Mouse (Mus musculus): ENCODE data around the gene Mlx.

Mlx gene

DNA sequence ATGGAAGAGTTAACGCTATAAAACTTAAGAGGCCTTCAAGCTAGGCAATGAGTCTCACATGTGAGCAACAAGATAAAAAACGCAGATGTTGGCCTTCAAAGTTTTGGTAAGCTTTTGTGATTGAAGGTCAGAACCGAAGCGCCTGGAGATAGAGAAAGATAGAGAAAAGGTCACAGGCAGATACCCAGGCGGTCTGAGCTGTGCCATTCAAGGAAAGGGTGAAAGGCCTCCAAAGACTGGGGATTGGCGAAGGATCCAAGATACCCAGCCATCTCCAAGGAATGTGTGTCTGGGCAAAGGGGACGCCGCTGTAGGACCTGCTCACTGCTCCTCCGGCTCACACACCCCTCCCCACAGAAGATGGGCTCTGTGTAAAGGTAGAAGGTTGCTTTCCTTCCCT is 22.1 kb upstream of the Mlx start:
- no peak for DNase-seq (ENCODE audit: low spot score)

DNA sequence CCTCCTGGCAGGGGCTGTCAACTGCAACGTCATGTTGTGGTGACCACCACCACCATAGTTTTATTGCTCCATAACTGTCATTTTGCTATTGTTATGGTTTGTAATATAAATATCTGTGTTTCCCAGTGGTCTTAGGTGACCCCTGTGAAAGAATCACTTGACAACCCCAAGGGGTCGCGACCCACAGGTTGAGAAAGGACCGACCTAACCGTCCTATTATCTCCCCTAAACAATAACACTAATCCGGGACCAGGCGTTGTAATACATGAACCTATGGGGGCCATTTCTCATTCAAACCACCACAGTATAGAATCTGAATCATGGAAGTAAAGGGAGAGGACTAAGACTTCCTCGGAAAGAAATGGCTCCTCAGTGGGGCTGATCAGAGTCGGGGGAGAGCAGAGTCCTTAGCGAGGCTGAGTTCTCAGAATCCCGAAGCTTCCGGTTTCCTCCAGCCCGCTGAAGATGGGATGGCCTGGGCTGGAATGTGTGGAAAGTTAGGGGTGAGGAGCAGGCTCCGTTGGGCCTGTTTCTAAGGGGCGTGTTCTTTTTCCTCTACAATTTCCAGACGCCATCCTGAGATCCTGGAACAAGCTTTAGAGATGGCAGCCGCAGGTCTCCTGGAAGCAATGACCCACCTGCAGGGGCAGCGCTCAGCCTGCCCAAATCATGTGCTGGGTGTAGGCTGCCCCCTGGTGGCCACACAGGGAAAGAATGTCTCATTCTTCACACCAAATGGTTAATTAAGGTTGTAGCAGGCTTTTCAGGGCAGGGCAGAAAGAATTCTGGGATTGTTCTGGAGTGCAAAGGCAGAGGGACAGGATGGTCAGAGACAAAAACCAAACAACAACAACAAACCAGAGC is 20.3 kb upstream of the Mlx start:
- DNase-seq (ENCODE audit: low spot score), result peak; percentile 77

DNA sequence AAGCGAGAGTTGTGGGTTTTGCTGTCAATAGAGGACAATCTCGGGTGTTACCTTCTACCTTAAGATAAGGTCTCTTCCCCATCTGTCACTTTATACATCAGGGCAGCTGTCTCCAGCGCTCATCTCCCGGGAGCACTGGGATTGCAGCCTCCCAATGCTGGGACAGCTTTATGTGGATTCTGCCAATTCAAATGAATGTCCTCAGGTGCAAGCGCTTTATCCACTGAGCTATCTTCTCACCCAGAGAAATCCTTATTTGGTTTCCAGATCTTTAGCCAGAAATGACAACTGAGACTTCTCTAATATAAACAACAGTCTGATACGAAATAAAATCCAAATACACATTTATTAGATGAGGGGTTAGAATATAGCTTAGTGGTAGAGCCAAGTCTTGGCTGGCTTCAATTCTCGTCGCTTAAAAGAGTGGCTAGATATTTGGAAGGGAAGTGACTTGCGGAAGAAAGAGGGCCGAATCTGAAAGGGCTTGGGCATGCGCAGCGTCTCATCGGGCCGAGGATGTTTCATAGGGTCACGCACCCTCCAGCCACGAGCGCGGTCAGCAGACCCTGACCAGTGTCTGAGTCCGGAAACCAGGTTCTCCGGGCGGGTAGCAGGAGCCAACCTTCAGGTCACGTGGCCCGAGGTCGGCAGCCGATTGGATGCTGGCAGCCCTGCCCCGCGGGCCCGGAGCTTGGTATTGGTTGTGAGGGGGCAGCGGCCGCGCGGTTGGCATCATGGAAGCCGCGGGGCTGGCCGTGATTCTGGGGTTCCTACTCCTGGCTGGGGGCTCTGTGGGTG is 17.5 kb upstream of the Mlx start, which contains the start of gene Naglu:
TSS of gene Naglu (plus strand) at position 622 of the 798 bp plus-strand sequence.
- DNase-seq (ENCODE audit: low spot score), result peak; percentile 88

DNA sequence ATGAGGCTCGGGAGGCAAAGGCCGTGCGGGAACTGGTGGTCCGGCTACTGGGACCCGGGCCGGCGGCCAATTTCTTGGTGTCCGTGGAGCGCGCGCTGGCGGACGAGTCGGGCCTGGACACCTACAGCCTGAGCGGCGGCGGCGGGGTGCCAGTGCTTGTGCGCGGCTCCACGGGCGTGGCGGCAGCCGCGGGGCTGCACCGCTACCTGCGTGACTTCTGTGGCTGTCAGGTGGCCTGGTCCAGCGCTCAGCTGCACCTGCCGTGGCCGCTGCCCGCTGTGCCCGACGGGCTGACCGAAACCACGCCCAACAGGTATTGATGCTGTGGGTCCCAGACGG is 16.9 kb upstream of the Mlx start:
- no peak for DNase-seq (ENCODE audit: low spot score)

DNA sequence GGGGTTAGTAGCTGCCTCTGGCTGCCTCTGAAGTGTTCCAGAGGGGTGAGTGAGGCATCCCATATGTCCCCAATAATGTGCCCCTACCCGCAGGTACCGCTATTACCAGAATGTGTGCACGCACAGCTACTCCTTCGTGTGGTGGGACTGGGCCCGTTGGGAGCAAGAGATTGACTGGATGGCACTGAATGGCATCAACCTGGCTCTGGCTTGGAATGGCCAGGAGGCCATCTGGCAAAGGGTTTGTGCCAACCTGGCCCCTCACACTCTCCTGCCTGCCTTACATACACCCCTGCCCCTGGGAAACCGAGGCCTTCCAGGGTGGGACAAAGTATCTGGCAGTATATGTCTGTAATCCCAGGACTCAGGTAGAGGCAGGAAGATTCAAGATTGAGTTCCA is 16.1 kb upstream of the Mlx start:
- no peak for DNase-seq (ENCODE audit: low spot score)

DNA sequence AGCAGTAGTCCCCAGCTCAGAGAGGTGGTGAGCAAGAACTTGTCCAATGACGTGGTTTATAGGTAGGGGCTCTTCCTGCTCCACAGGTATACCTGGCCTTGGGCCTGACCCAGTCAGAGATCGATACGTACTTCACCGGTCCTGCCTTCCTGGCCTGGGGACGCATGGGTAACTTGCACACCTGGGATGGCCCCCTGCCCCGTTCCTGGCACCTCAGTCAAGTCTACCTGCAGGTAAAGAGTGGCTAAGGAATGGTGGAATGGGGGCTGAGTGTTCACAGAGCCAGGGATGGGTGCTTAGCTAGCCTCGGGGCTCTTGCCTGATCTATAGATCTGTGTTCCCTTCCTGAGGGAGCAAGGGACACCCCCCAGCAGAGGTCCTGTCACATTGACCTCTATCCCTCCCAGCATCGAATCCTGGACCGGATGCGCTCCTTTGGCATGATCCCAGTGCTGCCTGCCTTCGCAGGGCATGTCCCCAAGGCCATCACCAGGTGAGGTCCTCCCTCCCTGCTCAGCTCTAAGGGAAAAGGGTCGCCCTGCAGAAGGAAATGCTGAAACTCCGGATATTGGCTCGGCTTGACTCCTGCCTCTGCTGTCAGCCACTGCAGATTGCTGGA is 15.2 kb upstream of the Mlx start:
- DNase-seq (ENCODE audit: low spot score), result no peak

DNA sequence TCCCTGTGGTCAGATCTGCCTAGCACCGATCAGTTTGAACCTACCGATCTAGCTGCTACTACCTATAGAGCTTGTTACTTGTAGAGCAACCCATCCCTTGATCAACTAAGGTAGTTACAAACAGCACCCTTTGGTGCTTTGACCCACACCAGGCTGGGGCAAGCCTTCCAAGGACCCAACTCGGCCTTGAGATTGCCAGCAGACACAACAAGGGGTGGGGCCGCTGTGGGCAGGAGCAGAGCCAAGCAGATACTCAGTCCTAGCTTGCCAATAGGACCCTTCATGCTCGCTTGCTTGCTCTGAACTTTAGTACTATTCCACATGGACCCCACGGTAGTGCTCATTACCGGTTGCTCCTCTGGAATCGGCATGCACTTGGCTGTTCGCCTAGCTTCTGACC is 9.0 kb upstream of the Mlx start, which contains the start of gene Hsd17b1:
TSS of gene Hsd17b1 (plus strand) at position 291 of the 400 bp plus-strand sequence.
- no peak for DNase-seq (ENCODE audit: low spot score)

DNA sequence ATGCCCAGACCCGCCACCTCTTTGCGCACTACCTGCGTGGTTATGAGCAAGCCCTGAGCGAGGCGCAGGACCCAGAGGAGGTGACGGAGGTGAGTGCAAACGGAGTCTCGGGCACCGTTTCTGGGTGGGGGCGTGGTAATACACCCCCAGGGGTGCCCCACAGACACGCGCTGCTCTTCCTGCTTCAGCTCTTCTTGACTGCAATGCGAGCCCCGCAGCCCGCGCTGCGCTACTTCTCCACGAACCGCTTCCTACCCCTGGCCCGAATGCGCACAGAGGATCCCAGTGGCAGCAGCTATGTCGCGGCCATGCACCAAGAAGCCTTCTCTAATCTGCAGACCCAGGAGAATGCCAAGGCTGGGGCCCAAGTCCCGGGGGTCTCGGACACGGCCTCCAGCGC is 7.3 kb upstream of the Mlx start:
- DNase-seq (ENCODE audit: low spot score), result peak; percentile 44

DNA sequence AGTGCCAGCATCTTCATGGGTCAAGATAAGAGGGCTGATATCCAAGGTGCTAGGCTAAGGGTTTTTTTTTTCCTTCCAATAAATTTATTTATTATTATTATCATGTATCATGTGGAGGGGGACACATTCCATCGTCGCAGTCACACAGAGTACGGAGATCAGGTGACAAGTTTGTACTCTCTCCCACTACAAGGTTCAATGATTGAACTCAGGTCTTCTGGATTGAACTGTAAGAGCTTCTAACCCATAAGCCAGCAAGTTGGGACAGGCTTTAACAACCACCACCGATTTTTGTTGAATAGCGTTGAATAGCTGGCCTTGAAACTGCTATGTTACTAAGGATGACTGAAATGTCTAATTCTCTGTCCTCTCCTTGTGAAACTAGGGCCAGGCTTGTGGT is 6.7 kb upstream of the Mlx start:
- no peak for DNase-seq (ENCODE audit: low spot score)

DNA sequence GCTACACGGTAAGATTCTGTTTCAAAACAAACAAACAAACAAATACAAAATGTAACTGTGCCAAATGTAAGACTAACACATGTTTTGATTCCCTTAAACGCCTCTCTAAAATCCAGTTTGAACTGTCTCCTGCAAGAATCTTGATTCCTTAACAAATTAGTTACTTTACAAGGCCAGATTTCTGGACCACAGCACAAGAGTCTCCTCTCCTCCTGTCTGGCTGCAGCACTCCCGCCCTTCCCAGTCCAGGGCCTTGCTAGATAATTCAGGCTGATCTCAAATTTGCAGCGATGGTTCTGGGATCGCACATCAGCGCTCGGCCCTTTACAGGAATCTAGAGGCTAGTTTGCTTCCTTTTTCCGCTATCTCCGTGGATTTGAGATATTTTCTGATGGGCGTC is 5.4 kb upstream of the Mlx start:
- DNase-seq (ENCODE audit: low spot score), result no peak

DNA sequence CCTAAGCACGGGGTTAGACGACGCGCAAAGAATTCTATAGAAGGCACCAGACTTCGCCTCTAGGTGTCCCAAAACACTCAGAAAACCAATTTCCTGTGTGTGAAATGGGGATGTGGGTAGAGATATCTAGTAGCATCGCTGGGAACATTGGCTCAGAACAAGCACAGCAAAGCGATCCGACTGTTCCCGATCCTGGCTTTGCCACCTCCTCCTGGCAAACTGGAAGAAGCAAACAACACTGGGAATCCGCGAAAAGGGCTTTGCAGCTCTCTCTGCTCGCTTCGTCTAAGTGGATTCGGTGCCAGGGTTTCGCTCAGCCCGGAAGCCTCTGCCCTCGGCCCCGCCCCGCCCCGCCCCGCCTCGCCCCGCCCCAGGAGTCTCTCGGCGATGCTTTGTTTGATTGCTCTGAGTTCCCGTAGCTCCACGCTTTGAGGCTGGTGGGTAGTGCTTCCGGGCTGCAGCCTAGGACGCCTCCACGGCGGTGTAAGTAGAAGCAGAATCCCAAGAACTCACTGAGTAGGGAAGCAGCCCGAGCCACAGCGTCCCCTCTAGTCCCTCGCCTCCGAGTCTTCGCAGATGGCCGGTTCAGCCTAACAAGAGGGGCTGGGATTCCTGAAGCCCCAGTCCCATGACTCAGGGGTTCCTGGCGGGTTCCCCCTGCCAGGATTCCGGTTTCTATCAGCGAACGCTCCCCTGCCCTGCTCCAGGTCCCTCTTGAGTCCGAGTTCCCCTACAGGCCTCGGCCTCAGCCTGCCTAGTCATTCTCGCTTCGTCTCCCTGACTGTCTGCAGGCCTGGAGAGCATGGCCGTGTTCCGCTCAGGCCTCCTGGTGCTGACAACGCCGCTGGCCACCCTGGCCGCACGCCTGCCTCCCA is 4.6 kb upstream of the Mlx start, which contains the start of gene Coasy:
TSS of gene Coasy (plus strand) at position 358 of the 875 bp plus-strand sequence.
- peak; percentile 83 for DNase-seq (ENCODE audit: low spot score)

DNA sequence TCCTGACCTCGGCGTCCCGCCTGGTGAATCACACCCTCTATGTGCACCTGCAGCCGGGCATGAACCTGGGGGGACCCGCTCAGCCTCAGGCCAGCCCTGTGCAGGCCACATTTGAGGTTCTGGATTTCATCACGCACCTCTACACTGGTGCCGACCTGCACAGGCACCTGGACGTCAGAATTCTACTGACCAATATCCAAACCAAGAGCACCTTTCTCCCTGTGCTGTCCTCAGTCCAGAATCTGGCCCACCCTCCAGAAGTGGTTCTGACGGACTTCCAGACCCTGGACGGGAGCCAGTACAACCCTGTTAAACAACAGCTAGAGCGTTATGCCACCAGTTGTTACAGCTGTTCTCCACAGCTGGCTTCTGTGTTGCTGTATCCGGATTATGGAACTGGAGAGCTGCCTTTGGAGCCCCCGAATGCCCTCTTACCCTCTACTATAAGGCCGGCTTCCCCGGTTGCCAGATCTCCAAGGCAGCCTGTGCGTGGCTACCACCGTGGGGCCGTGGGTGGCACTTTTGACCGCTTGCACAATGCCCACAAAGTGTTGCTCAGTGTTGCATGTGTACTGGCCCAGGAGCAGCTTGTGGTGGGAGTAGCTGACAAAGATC is 3.9 kb upstream of the Mlx start:
- no peak for DNase-seq (ENCODE audit: low spot score)

DNA sequence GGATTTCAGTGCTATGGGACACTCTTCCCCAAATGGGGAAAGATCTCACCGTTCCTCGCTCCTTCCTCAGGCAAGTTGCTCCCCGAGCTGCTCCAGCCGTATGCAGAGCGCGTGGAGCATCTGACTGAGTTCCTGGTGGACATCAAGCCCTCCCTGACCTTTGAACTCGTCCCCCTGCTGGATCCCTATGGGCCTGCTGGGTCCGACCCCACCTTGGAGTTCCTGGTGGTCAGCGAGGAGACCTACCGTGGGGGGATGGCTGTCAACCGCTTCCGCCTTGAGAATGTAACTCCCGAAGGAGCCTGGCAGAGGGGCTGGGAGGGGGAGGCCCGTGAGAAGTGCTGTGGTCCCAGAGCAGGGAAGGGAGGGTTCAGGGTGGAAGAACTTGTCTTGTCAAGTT is 2.8 kb upstream of the Mlx start:
- no peak for DNase-seq (ENCODE audit: low spot score)

DNA sequence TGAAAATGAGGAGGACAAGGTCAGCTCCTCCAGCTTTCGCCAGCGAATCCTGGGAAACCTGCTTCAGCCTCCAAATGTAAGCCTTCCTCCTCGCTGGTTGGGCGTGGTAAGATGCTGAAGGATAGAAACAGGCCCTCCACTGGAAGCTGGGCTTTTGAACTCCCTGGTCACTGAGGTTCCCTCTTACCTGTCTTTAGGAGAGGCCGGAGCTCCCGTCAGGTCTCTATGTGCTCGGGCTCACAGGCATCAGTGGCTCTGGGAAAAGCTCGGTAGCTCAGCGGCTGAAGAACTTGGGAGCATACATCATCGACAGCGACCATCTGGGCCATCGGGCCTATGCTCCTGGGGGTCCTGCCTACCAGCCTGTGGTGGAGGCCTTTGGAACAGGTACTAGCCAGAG is 2.3 kb upstream of the Mlx start:
- DNase-seq (ENCODE audit: low spot score), result no peak

DNA sequence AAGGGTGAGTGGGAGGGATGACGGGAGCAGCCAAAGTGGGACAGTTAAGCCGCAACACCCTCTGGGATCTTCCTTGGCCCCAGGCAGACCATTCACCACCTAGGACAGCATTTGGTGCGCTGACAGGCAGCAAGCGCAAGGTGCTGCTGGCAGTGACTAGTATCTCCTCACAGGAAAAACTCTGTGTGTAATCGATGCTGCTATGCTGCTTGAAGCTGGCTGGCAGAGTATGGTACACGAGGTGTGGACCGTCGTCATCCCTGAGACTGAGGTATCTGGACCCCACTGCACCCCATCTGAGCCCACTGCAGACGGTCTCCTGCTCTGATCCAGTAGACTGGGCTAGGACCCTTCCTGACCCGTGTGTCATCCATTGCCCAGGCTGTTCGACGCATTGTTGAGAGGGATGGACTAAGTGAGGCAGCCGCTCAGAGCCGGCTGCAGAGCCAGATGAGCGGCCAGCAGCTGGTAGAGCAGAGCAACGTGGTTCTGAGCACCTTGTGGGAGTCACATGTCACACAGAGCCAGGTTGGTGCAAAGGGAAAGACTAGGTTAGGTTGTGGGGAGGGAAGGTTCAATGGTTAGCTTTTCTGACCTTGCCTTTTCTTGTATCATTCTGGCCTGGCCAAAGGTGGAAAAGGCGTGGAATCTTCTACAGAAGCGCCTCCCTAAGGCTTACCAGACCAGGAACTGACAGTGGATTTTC is 1.3 kb upstream of the Mlx start:
- DNase-seq (ENCODE audit: low spot score), result no peak

DNA sequence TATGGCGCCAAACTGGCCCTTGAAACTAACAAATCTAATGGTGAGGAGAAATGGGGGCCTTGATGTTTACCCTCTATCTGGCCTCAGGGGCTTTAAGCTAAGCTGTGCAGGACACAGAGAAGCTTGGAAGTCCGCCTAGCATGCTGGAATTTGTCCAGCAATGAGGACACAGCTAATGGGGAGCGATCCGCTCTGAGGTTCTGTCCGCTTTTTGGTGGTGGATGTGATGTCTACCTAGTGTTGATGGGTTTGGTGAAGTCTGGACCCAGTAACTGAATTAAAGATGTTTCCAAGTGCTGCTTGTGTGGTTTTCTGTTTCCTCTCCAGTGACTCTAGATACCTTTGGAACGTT is 778 bp upstream of the Mlx start:
- no peak for DNase-seq (ENCODE audit: low spot score)

DNA sequence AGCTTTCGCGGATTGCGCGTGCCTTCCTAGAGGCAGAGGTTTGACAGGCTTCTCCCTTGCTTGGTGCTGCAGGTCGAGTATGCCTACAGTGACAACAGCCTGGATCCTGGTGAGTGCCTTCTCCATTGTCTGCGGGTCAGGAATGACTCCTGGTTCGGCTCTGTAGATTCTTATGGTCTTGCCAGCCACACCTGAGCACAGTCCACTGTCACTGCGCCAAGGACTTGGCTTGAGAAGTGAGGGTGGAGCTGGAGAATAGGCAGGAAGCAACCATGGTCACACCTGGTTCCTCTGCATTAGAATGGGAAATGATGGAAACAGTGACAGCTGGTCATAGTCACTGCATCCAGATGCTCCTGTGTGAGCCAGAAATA is 592 bp downstream of the Mlx start:
- DNase-seq (ENCODE audit: low spot score), result no peak

DNA sequence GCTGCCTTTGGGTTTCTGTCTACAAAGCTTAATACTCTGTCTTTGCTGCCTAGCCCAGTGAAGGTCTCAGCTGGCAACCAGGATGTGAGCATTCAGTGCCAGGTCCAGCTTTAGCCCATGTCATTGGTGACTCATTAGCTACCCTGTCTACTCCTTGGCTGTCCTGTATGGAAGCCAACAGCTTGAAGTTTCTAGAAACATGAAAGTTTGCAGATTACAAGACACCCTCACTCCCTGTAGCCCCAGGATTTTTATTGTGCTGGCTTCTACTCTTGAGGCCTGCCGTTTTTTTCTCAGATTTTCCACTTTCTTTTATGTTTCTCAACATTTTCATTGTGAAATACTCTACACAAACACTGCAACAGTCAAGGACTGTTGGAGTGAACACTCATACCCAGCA is 2.9 kb downstream of the Mlx start:
- no peak for DNase-seq (ENCODE audit: low spot score)

DNA sequence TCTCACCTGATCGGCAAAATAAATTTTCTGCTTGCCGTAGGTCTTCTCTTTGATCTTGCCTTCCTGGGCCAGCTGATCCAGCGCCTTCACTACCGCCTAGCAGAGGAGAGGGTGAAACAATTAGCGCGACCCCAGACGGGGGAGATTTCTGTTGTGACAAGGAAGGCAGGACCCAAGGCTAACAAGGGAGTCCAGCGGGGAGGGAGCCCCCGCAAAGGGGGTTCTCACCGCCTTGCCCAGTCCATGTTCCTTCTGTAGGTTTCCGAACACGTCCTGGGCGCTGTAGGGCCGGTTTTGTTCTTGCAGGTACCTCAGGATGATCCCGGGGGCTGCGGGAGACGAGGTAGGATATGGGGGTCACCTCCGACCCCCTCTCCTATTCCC is 7.8 kb downstream of the Mlx start:
- peak; percentile 20 for DNase-seq (ENCODE audit: low spot score)

DNA sequence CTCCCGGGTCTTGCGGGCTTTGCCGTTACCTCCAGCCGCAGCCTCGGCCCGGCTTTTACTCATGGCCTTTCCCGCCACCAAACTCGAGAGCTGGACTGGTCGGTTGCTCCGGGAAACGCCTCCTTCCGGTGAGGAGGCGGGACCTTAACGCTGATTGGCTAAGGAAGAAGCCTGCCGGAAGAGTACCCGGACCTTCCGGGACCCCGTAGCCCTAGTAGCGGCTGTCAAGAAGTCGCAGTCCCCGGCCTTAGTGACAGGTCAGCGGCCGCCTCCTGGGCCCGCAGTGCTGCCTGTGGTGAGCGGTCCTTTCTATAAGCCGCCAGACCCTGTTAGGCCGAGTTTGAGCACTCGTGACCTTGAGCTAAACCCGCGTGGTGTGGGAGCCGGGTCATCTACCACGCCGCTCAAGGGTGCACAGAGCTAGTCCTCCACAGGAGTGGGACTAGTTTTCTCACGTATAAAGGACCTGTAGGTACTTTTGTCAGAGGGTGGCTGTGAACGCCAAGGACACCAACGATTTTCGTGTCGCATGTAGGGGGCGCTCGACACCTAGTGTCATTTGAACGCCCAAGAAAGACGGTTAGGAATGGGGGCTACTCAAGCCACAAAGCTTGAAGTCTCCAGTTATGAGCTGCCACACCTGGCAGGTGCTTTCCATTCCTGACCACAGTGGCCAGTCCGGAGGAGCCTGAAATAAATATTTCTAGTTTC is 8.4 kb downstream of the Mlx start, which contains the start of gene Psmc3ip:
TSS of gene Psmc3ip (minus strand) at position 123 of the 711 bp plus-strand sequence.
- DNase-seq (ENCODE audit: low spot score), result peak; percentile 84
